Comparison of ENCODE assay signal across 8 mouse cellular contexts in genomic region chr5:30391473-30391872, GRCm38 (mm10).
A peak's percentile ranks its signal among the peaks of the same experiment; 100 is the strongest.
DNase-seq lines count a peak whose midpoint lies in the region; ATAC-seq and TF ChIP-seq lines count a peak whose summit lies in the region.

No protein-coding gene starts in this region.

- H3K36me3 ChIP-seq in forebrain, embryonic 10.5 days (replicated peaks): no peaks in the 10 kb centered on the region
- no peaks in the 10 kb centered on the region for H3K36me3 ChIP-seq in forebrain, embryonic 15.5 days
- no peaks in the 10 kb centered on the region for H3K36me3 ChIP-seq in embryonic facial prominence, embryonic 11.5 days (replicated peaks; ENCODE audit: control insufficient read depth, insufficient read depth, low read depth, low read length)
- no peaks in the 10 kb centered on the region for H3K36me3 ChIP-seq in hindbrain, embryonic 11.5 days (ENCODE audit: control insufficient read depth, insufficient read depth, low read length)
- no peaks in the 10 kb centered on the region for H3K36me3 ChIP-seq in midbrain, embryonic 11.5 days (ENCODE audit: control insufficient read depth, insufficient read depth, low read length)

- WGBS in forebrain, embryonic 10.5 days: 28% methylated on average over 7 of the region's 7 CpGs
- WGBS in forebrain, embryonic 15.5 days: 24% methylated on average over 7 of the region's 7 CpGs
- 24% methylated on average over 7 of the region's 7 CpGs for WGBS in bone marrow, adult 2 months
- 26% methylated on average over 7 of the region's 7 CpGs for WGBS in embryonic facial prominence, embryonic 11.5 days
- WGBS in hindbrain, embryonic 11.5 days: 30% methylated on average over 7 of the region's 7 CpGs
- WGBS in midbrain, embryonic 11.5 days: 30% methylated on average over 7 of the region's 7 CpGs

- TF ChIP-seq CTCF in bone marrow, adult 2 months (IDR thresholded peaks at IDR 0.05; ENCODE audit: control insufficient read depth, insufficient read depth, low read length): peak; percentile 88

- no peaks in the 10 kb centered on the region for H3K9me3 ChIP-seq in forebrain, embryonic 10.5 days
- H3K9me3 ChIP-seq in forebrain, embryonic 15.5 days: no peaks in the 10 kb centered on the region
- H3K9me3 ChIP-seq in embryonic facial prominence, embryonic 11.5 days (replicated peaks; ENCODE audit: control insufficient read depth, low read length): no peaks in the 10 kb centered on the region
- no peaks in the 10 kb centered on the region for H3K9me3 ChIP-seq in hindbrain, embryonic 11.5 days (ENCODE audit: control insufficient read depth, low read length)
- H3K9me3 ChIP-seq in midbrain, embryonic 11.5 days (ENCODE audit: control insufficient read depth, low read length): no peaks in the 10 kb centered on the region

- no peaks in the 10 kb centered on the region for H3K4me1 ChIP-seq in forebrain, embryonic 10.5 days
- no peaks in the 10 kb centered on the region for H3K4me1 ChIP-seq in forebrain, embryonic 15.5 days
- H3K4me1 ChIP-seq in bone marrow, adult 2 months (ENCODE audit: control insufficient read depth, insufficient read depth, low read length): no peaks in the 10 kb centered on the region
- H3K4me1 ChIP-seq in embryonic facial prominence, embryonic 11.5 days (ENCODE audit: control insufficient read depth, insufficient read depth, low read length): no peaks in the 10 kb centered on the region
- H3K4me1 ChIP-seq in hindbrain, embryonic 11.5 days (replicated peaks; ENCODE audit: control insufficient read depth, insufficient read depth, low read length): no peaks in the 10 kb centered on the region
- H3K4me1 ChIP-seq in midbrain, embryonic 11.5 days (ENCODE audit: control insufficient read depth, insufficient read depth, low read length): no peaks in the 10 kb centered on the region

- no peak for ATAC-seq in forebrain, embryonic 15.5 days (replicated peaks)
- no peak for ATAC-seq in embryonic facial prominence, embryonic 11.5 days (replicated peaks; ENCODE audit: insufficient number of reproducible peaks, low FRiP score, low TSS enrichment, low read depth)
- ATAC-seq in hindbrain, embryonic 11.5 days (ENCODE audit: low FRiP score): no peak
- no peak for ATAC-seq in midbrain, embryonic 11.5 days (ENCODE audit: low FRiP score)

- no peak overlapping the region for H3K9ac ChIP-seq in forebrain, embryonic 15.5 days (replicated peaks)
- H3K9ac ChIP-seq in embryonic facial prominence, embryonic 11.5 days (replicated peaks; ENCODE audit: low read length): no peak overlapping the region
- no peak overlapping the region for H3K9ac ChIP-seq in hindbrain, embryonic 11.5 days (ENCODE audit: low read depth, low read length)
- no peak overlapping the region for H3K9ac ChIP-seq in midbrain, embryonic 11.5 days (ENCODE audit: low read length)

- no peaks in the 10 kb centered on the region; the same call in 1 of the 2 replicates for H3K27me3 ChIP-seq in forebrain, embryonic 10.5 days (ENCODE audit: poor library complexity, severe bottlenecking)
- H3K27me3 ChIP-seq in forebrain, embryonic 15.5 days: no peaks in the 10 kb centered on the region
- H3K27me3 ChIP-seq in embryonic facial prominence, embryonic 11.5 days (ENCODE audit: control insufficient read depth, insufficient read depth, low read length): no peaks in the 10 kb centered on the region
- no peaks in the 10 kb centered on the region for H3K27me3 ChIP-seq in hindbrain, embryonic 11.5 days (ENCODE audit: control insufficient read depth, insufficient read depth, low read length)
- H3K27me3 ChIP-seq in midbrain, embryonic 11.5 days (ENCODE audit: control insufficient read depth, insufficient read depth, low read length): no peaks in the 10 kb centered on the region

- no peak overlapping the region for H3K27ac ChIP-seq in forebrain, embryonic 10.5 days
- H3K27ac ChIP-seq in forebrain, embryonic 15.5 days (replicated peaks): no peak overlapping the region
- no peak overlapping the region for H3K27ac ChIP-seq in bone marrow, adult 2 months (ENCODE audit: control insufficient read depth, insufficient read depth, low read depth, low read length, poor library complexity)
- H3K27ac ChIP-seq in embryonic facial prominence, embryonic 11.5 days (replicated peaks; ENCODE audit: low read depth, low read length): no peak overlapping the region
- no peak overlapping the region for H3K27ac ChIP-seq in hindbrain, embryonic 11.5 days (ENCODE audit: low read depth, low read length)
- H3K27ac ChIP-seq in midbrain, embryonic 11.5 days (ENCODE audit: low read depth, low read length): no peak overlapping the region

- no peak overlapping the region for H3K4me2 ChIP-seq in forebrain, embryonic 15.5 days (replicated peaks)
- no peak overlapping the region for H3K4me2 ChIP-seq in embryonic facial prominence, embryonic 11.5 days (ENCODE audit: low read depth, low read length)
- no peak overlapping the region for H3K4me2 ChIP-seq in hindbrain, embryonic 11.5 days (replicated peaks; ENCODE audit: low read depth, low read length)
- H3K4me2 ChIP-seq in midbrain, embryonic 11.5 days: no peak overlapping the region

- H3K4me3 ChIP-seq in forebrain, embryonic 10.5 days: no peak overlapping the region
- H3K4me3 ChIP-seq in forebrain, embryonic 15.5 days: no peak overlapping the region
- H3K4me3 ChIP-seq in bone marrow, adult 2 months (replicated peaks; ENCODE audit: control insufficient read depth, low read depth, low read length): no peak overlapping the region
- H3K4me3 ChIP-seq in embryonic facial prominence, embryonic 11.5 days (ENCODE audit: low read depth, low read length): no peak overlapping the region
- no peak overlapping the region for H3K4me3 ChIP-seq in hindbrain, embryonic 11.5 days (ENCODE audit: low read depth, low read length)
- no peak overlapping the region for H3K4me3 ChIP-seq in midbrain, embryonic 11.5 days (ENCODE audit: low read depth, low read length)

- TF ChIP-seq POLR2A in bone marrow, adult 2 months (IDR thresholded peaks at IDR 0.05; ENCODE audit: borderline replicate concordance, control insufficient read depth, low read depth, low read length): no peak

- DNase-seq in forebrain, embryonic 10.5 days (ENCODE audit: extremely low spot score, low spot score): peak; percentile 77
- peak; percentile 82 for DNase-seq in embryonic facial prominence, embryonic 11.5 days (ENCODE audit: low spot score)
- DNase-seq in hindbrain, embryonic 11.5 days (ENCODE audit: low spot score): peak; percentile 89
- DNase-seq in left cerebral cortex, adult 18-20 months (ENCODE audit: low spot score in 2 of 2): peak; percentile 68 to 77
- peak; percentile 96 for DNase-seq in midbrain, embryonic 11.5 days (ENCODE audit: low spot score, missing footprints)
- DNase-seq in spleen, adult 12 weeks (ENCODE audit: low spot score): peak; percentile 31

Comparison
In these comparisons a context has a peak if more than half of its experiments do, and no peak if none do; other contexts are left out.
1. DNase-seq: peak in every context shown above with its lines; median percentile 96 in midbrain, embryonic 11.5 days; 89 in hindbrain, embryonic 11.5 days; 82 in embryonic facial prominence, embryonic 11.5 days; 77 in forebrain, embryonic 10.5 days; 72 in left cerebral cortex, adult 18-20 months; 31 in spleen, adult 12 weeks.